Mouse (Mus musculus) heart, embryonic 14.5 days (tissue): Measurements from ENCODE around the gene Fam155a. TPM values are rescaled to one million over a fixed set of nuclear protein-coding genes. Genes with fewer than 3 reads are reported as not detected.
"Not testable (repeated sequence)": the region's sequence is repeated elsewhere in the genome, so short reads cannot be mapped to it uniquely, and the experiment has no call there.

Source experiments
- ATAC-seq: fragments of 200-750 bp; cut with Nextera tagmentation; 2 replicates; pipeline ENCODE4 v1.8.0; 2017; ENCODE audit warnings: low read depth, moderate TSS enrichment; ENCODE audit not compliant: insufficient number of reproducible peaks, insufficient read depth, low FRiP score
- H3K27ac ChIP-seq, 2 experiments: fragments of 200-500 bp in 1 of 2; fragments of 300-500 bp in 1 of 2; sonication (generic) in 1 of 2; replicated peaks in 1 of 2; 2 replicates each; pipeline ENCODE4 v1.5.1; 2012 to 2014; ENCODE audit warnings: low read depth in 2 of 2, low read length in 2 of 2, control low read depth in 1 of 2, mild to moderate bottlenecking in 1 of 2, mixed read lengths in 1 of 2; ENCODE audit not compliant: control insufficient read depth in 1 of 2, insufficient read depth in 1 of 2
- H3K27me3 ChIP-seq: fragments of 300-500 bp; sonication (generic); 2 replicates; pipeline ENCODE4 v1.6.1; 2014; ENCODE audit warnings: mild to moderate bottlenecking, low read length, control low read depth; ENCODE audit not compliant: control insufficient read depth, insufficient read depth
- H3K36me3 ChIP-seq: fragments of 300-500 bp; sonication (generic); 2 replicates; pipeline ENCODE4 v1.6.1; 2014; ENCODE audit warnings: mild to moderate bottlenecking, control low read depth, low read length, mixed read lengths; ENCODE audit not compliant: control insufficient read depth, insufficient read depth
- H3K4me1 ChIP-seq, 2 experiments: fragments of 200-500 bp in 1 of 2; fragments of 300-500 bp in 1 of 2; sonication (generic) in 1 of 2; 2 replicates each; pipeline ENCODE4 v1.6.1; 2012 to 2014; ENCODE audit warnings: low read length in 2 of 2, control low read depth in 1 of 2, mixed read lengths in 1 of 2; ENCODE audit not compliant: control insufficient read depth in 2 of 2, insufficient read depth in 2 of 2
- H3K4me2 ChIP-seq: fragments of 300-500 bp; sonication (generic); 2 replicates; pipeline ENCODE4 v1.6.1; 2014; ENCODE audit warnings: mild to moderate bottlenecking, low read length
- H3K4me3 ChIP-seq, 2 experiments: fragments of 200-500 bp in 1 of 2; fragments of 300-500 bp in 1 of 2; sonication (generic) in 1 of 2; 2 replicates each; pipeline ENCODE4 v1.5.1; 2012 to 2014; ENCODE audit warnings: low read length in 2 of 2, mild to moderate bottlenecking in 2 of 2, control low read depth in 1 of 2, low read depth in 1 of 2, moderate library complexity in 1 of 2; ENCODE audit not compliant: control insufficient read depth in 1 of 2, insufficient read depth in 1 of 2
- H3K9ac ChIP-seq: fragments of 300-500 bp; sonication (generic); 2 replicates; pipeline ENCODE4 v1.6.1; 2014; ENCODE audit warnings: mild to moderate bottlenecking, low read length
- H3K9me3 ChIP-seq: fragments of 300-500 bp; sonication (generic); 2 replicates; pipeline ENCODE4 v1.6.1; 2016; ENCODE audit warnings: low read length, control low read depth; ENCODE audit not compliant: control insufficient read depth
- WGBS: fragments of 180-500 bp; shearing (Covaris S2); extraction: QIAGEN DNeasy Blood & Tissue Kit; methylation state at CpG from one replicate; pipeline ENCODE4 v1.1.7; 2014; 5-methylcytosine and 5-hydroxymethylcytosine counted together
- polyA plus RNA-seq: library from polyadenylated mRNA; unstranded; fragments of >200 nt; fragmentation: Nextera tagmentation; extraction: Ambion mirVana; gene quantifications from 2 replicates; pipeline ENCODE4 v1.2.1, GENCODE M21; 2014

The Fam155a gene
- polyA plus RNA-seq = 0.09 and 0.16 TPM in 2 replicates

DNA sequence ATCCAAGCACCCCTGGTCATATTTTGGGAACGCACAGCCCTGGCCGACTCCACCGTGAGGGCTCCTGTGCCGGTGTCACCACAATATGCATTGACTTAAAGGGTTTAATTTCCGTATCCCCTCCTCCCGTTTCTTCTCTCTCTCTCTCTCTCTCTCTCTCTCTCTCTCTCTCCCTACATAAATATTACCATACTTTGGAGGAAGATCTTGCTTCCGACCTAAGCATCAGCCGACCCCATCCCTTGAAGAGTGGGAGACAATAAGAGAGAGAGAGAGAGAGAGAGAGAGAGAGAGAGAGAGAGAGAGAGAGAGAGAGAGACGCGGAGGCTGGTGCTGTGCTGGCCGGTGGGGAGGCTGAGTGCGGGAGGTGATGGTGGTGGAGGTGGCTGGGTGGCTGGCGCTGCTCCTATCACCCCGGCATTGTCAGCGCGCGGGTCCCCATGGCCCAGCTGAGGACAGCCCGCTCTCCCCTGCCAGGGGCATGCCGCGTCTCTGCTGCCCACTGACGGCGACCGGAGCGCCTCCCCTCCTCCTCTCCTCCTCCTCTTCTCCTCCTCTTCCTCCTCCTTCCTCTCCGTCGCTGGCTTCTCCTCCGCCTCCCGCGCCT, at the start of gene Fam155a:
Gene Fam155a (minus strand): TSS at position 163 of the 607 bp plus-strand sequence.
- peak within 1 kb of the TSS; percentile 49 to 51 for H3K4me3 ChIP-seq
- H3K36me3 ChIP-seq = no peaks in the 10 kb centered on the region
- H3K9ac ChIP-seq = no peak within 1 kb of the TSS; the same call in 1 of the 2 replicates
- peak within 1 kb of the TSS; percentile 89 for H3K4me2 ChIP-seq
- peaks cover 44% of the 10 kb centered on the region for H3K27me3 ChIP-seq
- 0 out of 2 replicates have a peak, but pooled peaks have one; percentile 35 for ATAC-seq
- no peaks in the 10 kb centered on the region for H3K9me3 ChIP-seq
- H3K4me1 ChIP-seq = peaks cover 0 to 16% of the 10 kb centered on the region in 2 experiments; a peak in 3 of 4 replicates
- H3K27ac ChIP-seq = no peak within 1 kb of the TSS
- WGBS = 3% methylated on average over 13 of the region's 29 CpGs

- Histone ChIP-seq H3K4me1 (no peaks in the 10 kb centered on the region), H3K4me2 (no peak overlapping the region), H3K36me3 (no peaks in the 10 kb centered on the region), H3K4me3 (no peak overlapping the region), H3K9ac (no peak overlapping the region), H3K27me3 (no peaks in the 10 kb centered on the region), H3K9me3 (0 out of 2 replicates have a peak, but pooled peaks cover 3% of the 10 kb centered on the region), H3K27ac (no peak overlapping the region)
- WGBS = 70% methylated on average over 8 of the region's 8 CpGs
- no peak for ATAC-seq
Observed at GRCm38 (mm10) chr8:9813273-9813946, 42.4 kb upstream of the Fam155a start.

DNA sequence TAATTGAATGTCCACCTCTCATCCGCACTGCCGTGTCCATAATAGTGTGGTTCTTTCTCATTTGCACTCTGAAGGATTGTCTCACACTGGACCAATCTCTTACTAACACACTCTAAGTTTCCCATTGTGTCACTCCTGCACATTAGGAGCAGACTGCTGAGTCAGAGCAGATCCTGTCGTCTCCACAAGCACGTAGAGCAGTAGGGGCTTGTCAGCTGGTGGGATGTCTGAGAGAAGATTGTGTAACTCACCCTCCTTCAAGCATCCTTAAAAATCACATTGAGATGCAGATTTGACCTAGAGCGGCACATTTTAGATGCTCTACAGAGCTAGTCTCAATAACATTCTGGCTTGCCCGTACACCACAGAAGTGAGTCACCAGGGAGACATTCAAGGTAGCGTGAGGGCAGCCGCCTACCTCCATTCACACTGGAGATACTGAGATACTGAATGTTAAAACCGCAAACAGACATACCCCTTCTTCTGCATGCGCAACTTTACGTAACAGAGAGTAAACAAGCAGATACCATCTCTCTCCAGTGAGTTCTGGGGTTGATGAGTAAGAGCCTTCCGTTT, 40.1 kb upstream of the Fam155a start:
- Histone ChIP-seq H3K4me2 (no peak overlapping the region), H3K9me3 (0 out of 2 replicates have a peak, but pooled peaks cover 3% of the 10 kb centered on the region), H3K27me3 (no peaks in the 10 kb centered on the region), H3K27ac (no peak overlapping the region), H3K4me3 (no peak overlapping the region), H3K9ac (no peak overlapping the region), H3K4me1 (no peaks in the 10 kb centered on the region), H3K36me3 (no peaks in the 10 kb centered on the region)
- no peak for ATAC-seq
- 77% methylated on average over 12 of the region's 12 CpGs for WGBS

GRCm38 (mm10) chr8:9808596-9808995, 37.6 kb upstream of the Fam155a start:
- no peak overlapping the region for H3K27ac ChIP-seq
- no peak overlapping the region for H3K4me2 ChIP-seq
- no peaks in the 10 kb centered on the region for H3K36me3 ChIP-seq
- WGBS = 78% methylated on average over 9 of the region's 9 CpGs
- H3K9me3 ChIP-seq = peaks cover 6% of the 10 kb centered on the region; the same call in 1 of the 2 replicates
- no peak overlapping the region for H3K9ac ChIP-seq
- ATAC-seq = no peak
- no peak overlapping the region for H3K4me3 ChIP-seq
- H3K4me1 ChIP-seq = no peaks in the 10 kb centered on the region
- no peaks in the 10 kb centered on the region for H3K27me3 ChIP-seq

DNA sequence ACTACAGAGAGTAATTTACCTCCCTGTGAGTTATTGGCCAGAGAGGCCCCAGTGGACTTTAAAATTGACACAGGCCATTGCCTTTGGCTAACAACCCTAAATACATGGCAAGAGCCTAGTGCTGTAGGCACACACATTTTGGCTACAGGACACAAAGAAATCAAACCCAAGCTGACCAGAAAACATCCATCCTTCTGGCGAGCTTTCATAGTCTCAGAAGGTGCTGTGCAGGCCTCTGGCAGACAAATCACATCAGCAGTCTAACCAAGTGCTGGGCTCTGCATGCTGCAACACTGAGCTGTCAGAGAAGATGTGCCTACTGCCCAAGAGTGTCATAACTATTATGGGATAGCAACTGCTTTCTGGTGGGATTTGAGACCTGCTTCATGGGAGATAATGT, 34.7 kb upstream of the Fam155a start:
- Histone ChIP-seq H3K36me3 (no peaks in the 10 kb centered on the region), H3K27ac (no peak overlapping the region), H3K4me2 (no peak overlapping the region), H3K27me3 (no peaks in the 10 kb centered on the region), H3K9ac (no peak overlapping the region), H3K9me3 (peaks cover 6% of the 10 kb centered on the region; the same call in 1 of the 2 replicates), H3K4me1 (no peaks in the 10 kb centered on the region), H3K4me3 (no peak overlapping the region)
- ATAC-seq = no peak
- WGBS = 62% methylated on average over 1 of the region's 1 CpGs

- not testable (repeated sequence) for ATAC-seq, H3K36me3 ChIP-seq, H3K4me3 ChIP-seq, H3K9ac ChIP-seq, H3K9me3 ChIP-seq, H3K4me2 ChIP-seq, H3K27ac ChIP-seq, H3K27me3 ChIP-seq, H3K4me1 ChIP-seq
- 75% methylated on average over 10 of the region's 11 CpGs for WGBS
Observed at GRCm38 (mm10) chr8:9800346-9800745, 29.4 kb upstream of the Fam155a start.

DNA sequence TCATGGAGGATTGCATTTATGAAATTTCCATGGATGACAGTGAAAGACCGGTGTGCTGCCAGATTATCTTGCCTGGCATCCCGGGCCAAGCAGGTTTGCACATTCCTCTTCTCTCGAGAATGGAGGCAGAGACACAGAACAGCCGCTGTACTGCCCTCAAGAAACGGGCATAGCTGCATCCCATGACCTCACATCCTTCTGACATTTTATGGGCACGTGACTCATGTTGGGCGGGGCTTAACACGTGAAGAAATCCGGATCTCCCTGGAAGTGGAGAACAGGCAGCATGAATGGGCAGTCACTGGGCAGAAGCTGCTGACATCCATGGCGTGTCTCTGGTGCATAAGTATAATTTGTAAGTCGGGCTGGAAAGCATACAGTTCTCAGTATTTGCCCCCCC, 29.0 kb upstream of the Fam155a start:
- H3K4me2 ChIP-seq = no peak overlapping the region
- no peaks in the 10 kb centered on the region for H3K4me1 ChIP-seq
- ATAC-seq = no peak
- no peaks in the 10 kb centered on the region for H3K36me3 ChIP-seq
- WGBS = 73% methylated on average over 11 of the region's 11 CpGs
- H3K9ac ChIP-seq = no peak overlapping the region
- H3K27me3 ChIP-seq = no peaks in the 10 kb centered on the region
- H3K27ac ChIP-seq = no peak overlapping the region
- H3K9me3 ChIP-seq = peaks cover 3% of the 10 kb centered on the region; the same call in 1 of the 2 replicates
- H3K4me3 ChIP-seq = no peak overlapping the region
